Mouse (Mus musculus) liver, postnatal 0 days (tissue): ENCODE data around the gene Thsd4.

Experiments used
- CTCF ChIP-seq: sonication (generic); IDR thresholded peaks from 2 replicates; pipeline ENCODE4 v1.5.1; 2016; ENCODE audit warnings: antibody characterized with exemption, low read depth
- EP300 ChIP-seq: IDR thresholded peaks from 2 replicates; pipeline ENCODE4 v1.6.1; 2016; ENCODE audit warnings: antibody characterized with exemption, low read depth, mild to moderate bottlenecking

GRCm38 (mm10) chr9:60441274-60441902 lies 80.5 kb downstream of the Thsd4 start:
- TF ChIP-seq CTCF (no peak), EP300 (no peak)
